Mouse (Mus musculus): Measurements from ENCODE around the gene Espl1. TPM values are rescaled to one million over a fixed set of nuclear protein-coding genes. Genes with fewer than 3 reads are reported as not detected.

Espl1 gene
- total and polyA plus RNA-seq, 3 experiments, result 15.8 to 145 (median 35.5) TPM

- TF ChIP-seq GATA1 (IDR thresholded peaks at IDR 0.05; ENCODE audit: borderline replicate concordance, low read length) (no peak), GATA2 (IDR thresholded peaks at IDR 0.05; ENCODE audit: borderline replicate concordance, low read depth, low read length) (no peak), POLR2AphosphoS5 (IDR thresholded peaks at IDR 0.05; ENCODE audit: insufficient replicate concordance, low read depth, low read length) (no peak), TAL1 (conservative IDR thresholded peaks at IDR 0.05; ENCODE audit: low read depth, low read length) (no peak), CTCF (IDR thresholded peaks at IDR 0.05; ENCODE audit: low read depth, low read length) (no peak)
- H3K9me3 ChIP-seq (replicated peaks), result no peaks in the 10 kb centered on the region
- no peak for ATAC-seq (ENCODE audit: extremely low read depth, insufficient number of reproducible peaks, low FRiP score, poor library complexity, severe bottlenecking)
- H3K27me3 ChIP-seq (ENCODE audit: insufficient read depth, low read length), result no peaks in the 10 kb centered on the region
- H3K36me3 ChIP-seq (replicated peaks), result peaks cover 93% of the 10 kb centered on the region
- H3K4me1 ChIP-seq (ENCODE audit: insufficient read depth, low read depth, low read length), result peaks cover 16% of the 10 kb centered on the region
- no peak for DNase-seq (ENCODE audit: low spot score)
- no peak overlapping the region for H3K4me3 ChIP-seq (ENCODE audit: low read depth, low read length)
Observed at GRCm38 (mm10) chr15:102310074-102310845, 14.2 kb downstream of the Espl1 start.

GRCm38 (mm10) chr15:102311489-102311888, 15.4 kb downstream of the Espl1 start:
- TF ChIP-seq POLR2AphosphoS5 (IDR thresholded peaks at IDR 0.05; ENCODE audit: insufficient replicate concordance, low read depth, low read length), result no peak
- TF ChIP-seq GATA1 (IDR thresholded peaks at IDR 0.05; ENCODE audit: borderline replicate concordance, low read length), result no peak
- TF ChIP-seq GATA2 (IDR thresholded peaks at IDR 0.05; ENCODE audit: borderline replicate concordance, low read depth, low read length), result no peak
- TF ChIP-seq TAL1 (conservative IDR thresholded peaks at IDR 0.05; ENCODE audit: low read depth, low read length), result no peak
- no peak for TF ChIP-seq CTCF (IDR thresholded peaks at IDR 0.05; ENCODE audit: low read depth, low read length)
- peak; percentile 57 for DNase-seq (ENCODE audit: low spot score)
- H3K27me3 ChIP-seq (ENCODE audit: insufficient read depth, low read length), result no peaks in the 10 kb centered on the region
- H3K9me3 ChIP-seq (replicated peaks), result no peaks in the 10 kb centered on the region
- H3K4me3 ChIP-seq (ENCODE audit: low read depth, low read length), result no peak overlapping the region
- H3K36me3 ChIP-seq (replicated peaks), result peaks cover 93% of the 10 kb centered on the region
- peaks cover 21% of the 10 kb centered on the region for H3K4me1 ChIP-seq (ENCODE audit: insufficient read depth, low read depth, low read length)
- ATAC-seq (ENCODE audit: extremely low read depth, insufficient number of reproducible peaks, low FRiP score, poor library complexity, severe bottlenecking), result no peak

DNA sequence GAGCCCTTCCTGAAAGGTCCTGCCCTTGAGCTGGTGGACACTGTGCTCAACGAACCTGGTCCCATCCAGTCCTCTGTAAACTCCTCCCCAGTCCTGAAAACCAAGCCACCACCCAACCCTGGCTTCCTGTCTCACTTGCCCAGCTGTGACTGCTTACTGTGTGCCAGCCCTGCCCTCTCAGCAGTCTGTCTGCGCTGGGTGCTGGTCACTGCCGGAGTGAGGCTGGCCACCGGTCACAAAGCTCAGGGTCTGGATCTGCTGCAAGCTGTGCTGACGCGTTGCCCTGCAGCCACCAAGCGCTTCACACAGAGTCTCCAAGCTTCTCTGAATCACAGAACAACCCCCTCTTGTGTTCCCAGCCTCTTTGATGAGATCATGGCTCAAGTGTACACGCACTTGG, 19.2 kb downstream of the Espl1 start:
- DNase-seq (ENCODE audit: low spot score) (no peak), ATAC-seq (ENCODE audit: extremely low read depth, insufficient number of reproducible peaks, low FRiP score, poor library complexity, severe bottlenecking) (no peak)
- TF ChIP-seq POLR2AphosphoS5 (IDR thresholded peaks at IDR 0.05; ENCODE audit: insufficient replicate concordance, low read depth, low read length), result no peak
- TF ChIP-seq GATA1 (IDR thresholded peaks at IDR 0.05; ENCODE audit: borderline replicate concordance, low read length), result no peak
- TF ChIP-seq CTCF (IDR thresholded peaks at IDR 0.05; ENCODE audit: low read depth, low read length), result no peak
- TF ChIP-seq TAL1 (conservative IDR thresholded peaks at IDR 0.05; ENCODE audit: low read depth, low read length), result no peak
- TF ChIP-seq GATA2 (IDR thresholded peaks at IDR 0.05; ENCODE audit: borderline replicate concordance, low read depth, low read length), result no peak
- no peaks in the 10 kb centered on the region for H3K27me3 ChIP-seq (ENCODE audit: insufficient read depth, low read length)
- H3K4me1 ChIP-seq (ENCODE audit: insufficient read depth, low read depth, low read length), result peaks cover 18% of the 10 kb centered on the region
- H3K4me3 ChIP-seq (ENCODE audit: low read depth, low read length), result no peak overlapping the region
- peaks cover 90% of the 10 kb centered on the region for H3K36me3 ChIP-seq (replicated peaks)
- no peaks in the 10 kb centered on the region for H3K9me3 ChIP-seq (replicated peaks)

DNA sequence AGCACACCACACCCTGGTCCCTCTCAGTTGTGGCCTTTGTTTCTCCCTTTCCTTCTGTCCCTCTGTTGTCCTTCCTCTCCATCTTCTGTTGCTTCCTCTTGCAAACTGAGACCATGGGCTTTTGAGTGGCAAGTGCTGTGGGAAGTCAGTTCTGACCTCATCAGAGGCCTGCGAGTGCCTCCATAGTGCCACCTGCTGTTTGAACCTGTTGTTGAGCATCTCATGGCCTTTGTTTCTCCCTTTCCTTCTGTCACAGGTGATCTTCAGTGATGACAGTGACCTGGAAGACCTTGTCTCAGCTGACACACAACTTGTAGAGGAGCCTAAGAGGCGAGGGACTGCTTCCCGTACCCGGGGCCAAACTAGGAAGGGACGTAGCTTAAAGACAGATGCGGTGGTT, 20.2 kb downstream of the Espl1 start:
- peaks cover 91% of the 10 kb centered on the region for H3K36me3 ChIP-seq (replicated peaks)
- TF ChIP-seq GATA2 (IDR thresholded peaks at IDR 0.05; ENCODE audit: borderline replicate concordance, low read depth, low read length) (no peak), TAL1 (conservative IDR thresholded peaks at IDR 0.05; ENCODE audit: low read depth, low read length) (no peak), POLR2AphosphoS5 (IDR thresholded peaks at IDR 0.05; ENCODE audit: insufficient replicate concordance, low read depth, low read length) (no peak), GATA1 (IDR thresholded peaks at IDR 0.05; ENCODE audit: borderline replicate concordance, low read length) (no peak), CTCF (IDR thresholded peaks at IDR 0.05; ENCODE audit: low read depth, low read length) (peak; percentile 46)
- DNase-seq (ENCODE audit: low spot score) (no peak), ATAC-seq (ENCODE audit: extremely low read depth, insufficient number of reproducible peaks, low FRiP score, poor library complexity, severe bottlenecking) (no peak)
- H3K4me1 ChIP-seq (ENCODE audit: insufficient read depth, low read depth, low read length), result peaks cover 10% of the 10 kb centered on the region
- no peaks in the 10 kb centered on the region for H3K27me3 ChIP-seq (ENCODE audit: insufficient read depth, low read length)
- H3K4me3 ChIP-seq (ENCODE audit: low read depth, low read length), result no peak overlapping the region
- no peaks in the 10 kb centered on the region for H3K9me3 ChIP-seq (replicated peaks)

- peak overlapping the region; percentile 64 for H3K4me3 ChIP-seq (ENCODE audit: low read depth, low read length)
- peaks cover 73% of the 10 kb centered on the region for H3K36me3 ChIP-seq (replicated peaks)
- TF ChIP-seq TAL1 (conservative IDR thresholded peaks at IDR 0.05; ENCODE audit: low read depth, low read length) (no peak), GATA1 (IDR thresholded peaks at IDR 0.05; ENCODE audit: borderline replicate concordance, low read length) (no peak), CTCF (IDR thresholded peaks at IDR 0.05; ENCODE audit: low read depth, low read length) (no peak), GATA2 (IDR thresholded peaks at IDR 0.05; ENCODE audit: borderline replicate concordance, low read depth, low read length) (no peak), POLR2AphosphoS5 (IDR thresholded peaks at IDR 0.05; ENCODE audit: insufficient replicate concordance, low read depth, low read length) (no peak)
- no peaks in the 10 kb centered on the region for H3K9me3 ChIP-seq (replicated peaks)
- no peaks in the 10 kb centered on the region for H3K27me3 ChIP-seq (ENCODE audit: insufficient read depth, low read length)
- DNase-seq (ENCODE audit: low spot score) (no peak), ATAC-seq (ENCODE audit: extremely low read depth, insufficient number of reproducible peaks, low FRiP score, poor library complexity, severe bottlenecking) (no peak)
- peaks cover 17% of the 10 kb centered on the region for H3K4me1 ChIP-seq (ENCODE audit: insufficient read depth, low read depth, low read length)
Observed at GRCm38 (mm10) chr15:102324654-102325473, 28.8 kb downstream of the Espl1 start.

All from G1E (cell line).